Mouse (Mus musculus) liver, adult 2 months (tissue): Measurements from ENCODE around the gene Nt5c2.

Experiments used
- CTCF ChIP-seq: fragments of 200-500 bp; IDR thresholded peaks from 2 replicates; pipeline ENCODE4 v1.5.1; 2011; ENCODE audit warnings: low read depth, low read length, control low read depth
- POLR2A ChIP-seq: fragments of 200-500 bp; IDR thresholded peaks from 2 replicates; pipeline ENCODE4 v1.6.1; 2011; ENCODE audit warnings: low read length, control low read depth; ENCODE audit not compliant: insufficient read depth; ENCODE audit errors: extremely low read depth

- TF ChIP-seq CTCF = no peak
- no peak for TF ChIP-seq POLR2A
Measured at GRCm38 (mm10) chr19:47026513-47026912, 11.6 kb upstream of the Nt5c2 start.
